Mouse (Mus musculus): Measurements from ENCODE around the gene 4933402D24Rik.
A peak's percentile ranks its signal among the peaks of the same experiment; 100 is the strongest.

Gene 4933402D24Rik

DNA sequence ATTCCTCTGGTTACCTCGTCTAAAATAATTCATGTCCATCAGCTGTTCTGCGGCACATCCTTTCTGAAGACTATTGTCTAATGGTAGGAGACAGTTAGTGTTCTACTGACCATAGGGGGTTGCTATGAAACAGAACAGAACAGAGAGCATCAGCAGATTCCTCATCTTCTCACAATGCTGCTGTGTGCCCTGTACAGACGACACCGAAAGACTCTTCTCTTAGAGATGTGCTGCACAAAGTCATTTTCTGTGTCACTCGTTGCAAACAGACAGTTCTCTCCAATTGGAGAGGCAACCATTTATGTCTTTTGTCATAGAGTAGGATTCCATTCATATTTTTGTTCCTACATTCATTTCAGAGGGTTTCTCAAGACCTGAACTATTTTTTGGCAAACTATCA lies at the start of gene 4933402D24Rik:
4933402D24Rik (minus strand) TSS at position 101 of the 400 bp plus-strand sequence.
- DNase-seq, result no peak

DNA sequence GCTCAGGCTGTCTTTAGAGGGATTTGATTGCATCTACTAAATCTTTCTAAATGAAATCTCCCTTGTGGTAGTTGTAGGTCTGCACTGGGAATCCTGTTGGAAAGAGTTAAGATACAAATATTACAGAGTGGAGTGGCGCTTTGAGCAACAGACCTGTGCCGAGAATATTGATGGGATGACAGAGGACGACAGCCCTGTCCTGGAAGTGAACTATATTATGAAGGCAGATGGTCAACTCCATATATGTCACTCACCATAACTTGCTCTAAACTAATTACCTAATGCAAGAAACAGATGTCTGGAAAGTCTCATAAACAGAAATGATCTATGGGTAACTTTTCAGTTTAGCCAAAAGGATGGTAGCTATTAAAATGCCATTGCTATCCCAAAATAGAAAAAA lies 39.5 kb upstream of the 4933402D24Rik start:
- DNase-seq, result no peak

DNA sequence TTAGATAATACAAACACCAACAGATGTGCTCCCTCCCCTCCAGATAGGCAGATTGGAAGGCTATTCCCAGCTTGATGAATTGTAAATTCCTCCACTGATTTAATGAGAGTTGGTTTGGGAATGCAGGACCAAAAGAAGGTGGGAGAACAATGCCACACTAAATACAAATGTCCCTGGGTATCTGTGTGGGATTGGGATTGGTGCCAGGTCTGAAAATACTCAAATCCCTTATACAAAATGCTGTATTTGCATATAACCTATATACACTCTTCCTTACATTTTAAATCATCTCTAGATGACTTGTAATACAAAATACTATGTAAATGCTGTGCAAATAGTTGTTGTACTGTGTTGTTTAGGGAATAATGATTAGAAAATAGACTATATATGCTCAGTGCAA lies 36.0 kb upstream of the 4933402D24Rik start:
- no peak for DNase-seq

DNA sequence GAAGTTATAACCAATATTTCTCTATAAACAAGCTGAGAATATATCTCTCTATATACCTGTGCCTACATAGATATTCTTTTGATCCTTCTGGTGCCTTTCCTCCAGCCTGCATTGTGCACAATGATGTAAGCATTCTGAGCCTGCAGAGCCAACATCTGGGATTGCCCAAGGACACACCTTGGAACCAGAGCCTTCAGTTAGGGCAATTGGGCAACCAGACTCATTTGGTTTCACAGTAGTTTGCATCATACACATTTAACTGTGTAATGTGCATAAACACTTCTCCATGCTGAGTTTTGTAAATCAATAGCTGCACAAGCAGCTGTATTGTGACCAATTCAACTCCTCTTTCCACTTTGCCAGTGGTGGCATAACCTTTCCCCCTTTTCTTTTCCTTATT lies 25.3 kb upstream of the 4933402D24Rik start:
- no peak for DNase-seq

DNA sequence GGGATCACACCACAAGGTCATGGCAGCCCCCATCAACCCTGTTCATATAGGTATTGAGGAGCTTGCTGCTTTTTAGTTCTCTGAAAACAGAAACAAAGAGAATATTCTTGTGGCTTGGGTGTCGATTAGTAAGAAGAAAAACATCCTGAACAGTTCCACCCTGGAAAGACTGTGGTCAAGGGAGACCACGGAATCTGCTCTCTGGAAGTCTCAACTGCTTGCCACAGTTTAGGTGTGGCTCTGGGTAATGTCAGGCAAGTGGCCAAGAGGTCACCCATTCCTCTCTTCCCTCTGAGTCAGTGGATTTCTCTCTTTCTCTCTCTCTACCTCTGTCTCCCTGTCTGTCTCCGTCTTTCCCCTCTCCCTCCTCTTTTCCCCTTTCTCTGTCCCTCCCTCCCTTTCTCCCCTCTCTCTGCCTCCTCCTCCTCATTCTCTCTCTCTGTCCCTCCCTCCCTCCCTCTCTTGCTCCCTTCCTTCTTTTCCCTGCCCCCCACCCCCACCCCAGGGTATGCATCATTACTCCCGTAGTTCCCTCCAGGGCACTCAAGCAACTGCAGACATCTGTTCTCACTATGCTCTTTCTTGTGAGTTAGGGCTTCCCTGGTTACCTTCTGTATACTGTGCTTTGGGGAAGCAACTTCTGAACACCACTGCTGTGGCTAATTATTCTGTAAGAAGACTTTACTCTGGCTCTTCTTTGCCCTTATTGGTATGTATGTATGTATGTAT lies 8.0 kb upstream of the 4933402D24Rik start:
- DNase-seq, result no peak

DNA sequence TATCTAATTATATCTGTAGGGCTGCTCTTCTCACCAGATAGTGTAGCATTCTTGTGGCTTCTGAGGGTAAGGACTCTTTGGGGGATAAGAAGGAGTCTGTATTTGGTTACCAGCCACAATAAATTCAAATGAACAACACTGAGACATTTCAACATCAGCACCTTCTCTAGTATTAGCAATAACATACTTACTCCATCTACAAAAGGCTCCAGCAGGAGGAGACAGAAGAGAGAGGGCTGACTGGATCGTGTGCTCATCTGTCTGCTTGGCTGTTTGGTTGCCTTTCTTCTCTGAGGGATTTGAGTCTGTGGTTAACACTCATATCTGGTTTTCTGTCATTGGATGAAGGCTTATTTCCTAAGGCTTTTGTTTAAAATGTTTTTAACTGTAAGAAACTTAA lies 7.3 kb upstream of the 4933402D24Rik start:
- no peak for DNase-seq

DNA sequence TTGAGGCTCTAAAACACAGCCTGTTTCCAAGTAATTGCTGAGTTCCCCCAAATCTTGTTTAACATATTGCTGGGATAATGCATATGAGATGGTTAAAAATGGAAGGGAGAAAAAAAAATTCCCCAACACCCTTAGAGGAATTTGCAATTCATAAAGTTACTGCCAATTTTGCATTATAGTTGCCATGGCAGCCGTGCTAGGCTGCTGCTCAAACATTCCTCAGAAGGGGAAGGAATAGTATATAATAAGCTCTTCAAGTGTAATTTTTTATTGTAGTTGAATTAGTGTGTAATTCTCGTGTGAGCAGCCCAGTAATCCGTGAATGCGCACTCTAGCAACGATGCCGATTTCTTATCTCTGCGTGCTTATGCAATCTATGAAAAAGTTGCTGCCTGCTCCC lies 1.2 kb upstream of the 4933402D24Rik start:
- no peak for DNase-seq

DNA sequence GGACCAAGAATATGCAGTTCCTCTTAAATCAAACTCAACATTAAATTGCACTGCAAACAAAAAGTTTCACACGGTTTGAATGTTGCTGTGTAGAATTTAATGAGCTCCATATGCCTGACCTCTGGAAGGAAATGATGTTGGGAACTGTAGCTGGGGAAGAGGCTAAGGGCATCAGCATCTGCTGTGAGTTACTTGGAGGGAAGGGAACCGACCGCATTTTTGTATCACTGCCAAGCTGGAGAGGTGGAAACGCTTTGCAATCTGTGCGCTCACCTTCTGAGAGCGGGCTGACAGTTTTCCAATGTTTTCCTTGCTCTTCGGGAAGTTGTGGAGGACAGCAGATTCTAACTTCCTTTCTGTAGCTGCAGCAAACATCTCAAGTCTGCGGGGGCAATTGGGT lies 955 bp downstream of the 4933402D24Rik start:
- no peak for DNase-seq

DNA sequence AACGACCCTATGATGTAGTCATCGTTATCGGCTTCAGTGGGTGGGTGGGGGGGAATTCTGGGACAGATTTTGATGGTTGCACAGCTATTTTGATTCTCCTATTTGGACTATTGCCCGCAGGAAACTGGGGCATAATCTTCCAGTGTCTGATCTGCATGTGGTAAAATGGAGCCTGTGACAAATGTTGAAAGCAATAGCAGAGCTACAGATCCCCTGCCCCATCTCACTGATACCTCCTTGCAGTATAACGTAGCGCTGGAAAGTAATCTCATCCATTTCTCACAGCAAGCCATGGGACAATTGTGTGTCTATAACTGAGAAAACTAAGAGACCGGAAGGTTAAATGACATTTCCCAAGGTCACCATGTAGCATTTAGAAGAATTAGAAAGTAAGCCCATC lies 4.7 kb downstream of the 4933402D24Rik start:
- DNase-seq, result no peak

DNA sequence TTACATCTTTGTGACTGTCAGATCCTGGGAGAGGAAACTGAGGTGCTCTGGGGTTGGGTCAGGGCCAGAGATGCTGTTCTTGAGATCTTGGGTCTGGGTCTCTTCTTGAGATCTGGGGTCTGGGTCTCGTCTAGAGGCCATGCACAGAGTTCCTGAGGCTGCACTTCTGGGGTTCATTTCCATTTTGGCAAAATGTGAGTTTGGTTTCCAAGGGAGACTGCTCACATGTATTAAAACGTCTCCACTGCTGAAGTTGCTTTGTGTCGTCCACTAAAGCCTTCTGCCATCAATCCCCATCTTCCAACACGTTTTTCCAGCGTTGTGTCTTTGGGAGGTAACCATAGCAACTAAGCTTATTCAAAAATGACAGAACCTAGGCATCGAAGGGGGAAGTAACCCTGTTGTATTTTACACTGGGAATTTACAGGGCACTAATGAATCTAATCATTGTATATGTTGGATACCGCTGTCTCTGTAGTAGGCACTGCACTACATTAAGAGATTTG lies 5.1 kb downstream of the 4933402D24Rik start:
- no peak for DNase-seq

DNA sequence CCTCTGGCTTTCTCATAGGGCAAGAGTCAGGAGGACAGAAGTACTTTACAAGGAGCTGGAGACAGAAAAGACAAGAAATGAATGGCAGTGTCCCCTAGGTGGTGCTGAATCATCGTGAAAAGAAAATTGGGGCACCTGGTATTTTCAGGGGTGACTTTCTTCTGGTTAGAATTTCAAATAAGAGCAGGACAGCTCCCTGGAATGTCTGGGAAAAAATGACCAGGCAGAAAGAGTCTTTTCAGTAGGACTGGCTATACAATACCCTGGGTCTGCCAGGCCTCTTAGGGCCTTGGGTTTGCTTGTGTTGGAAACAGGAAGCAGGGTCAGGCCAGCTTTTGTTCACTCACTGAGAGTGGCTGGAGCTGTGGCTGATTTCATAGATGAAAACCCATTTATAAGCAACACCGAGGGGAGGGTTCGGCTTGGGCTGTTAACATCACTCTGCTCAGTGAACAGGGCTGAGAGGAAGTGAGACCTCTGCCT lies 5.8 kb downstream of the 4933402D24Rik start:
- DNase-seq, result peak; percentile 60

DNA sequence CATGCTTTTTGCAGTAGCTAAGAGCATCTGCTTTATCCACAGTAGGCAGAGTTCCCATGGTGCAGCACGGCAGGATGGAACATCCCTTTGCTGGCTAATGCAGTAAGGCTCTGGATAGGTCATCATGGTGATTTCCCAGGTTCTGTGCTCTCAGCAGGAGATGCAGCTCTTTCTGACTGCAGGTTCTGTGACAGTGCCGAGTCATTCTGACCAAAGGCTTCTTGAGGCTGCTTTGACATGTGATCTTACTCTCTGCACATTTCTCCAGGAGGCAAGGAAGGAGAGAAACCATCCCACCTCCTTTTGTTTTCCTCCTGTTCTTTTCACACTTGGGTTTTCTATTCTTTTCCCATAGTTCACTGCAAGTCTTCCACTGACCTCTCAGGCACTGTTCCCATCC lies 13.1 kb downstream of the 4933402D24Rik start:
- no peak for DNase-seq

DNA sequence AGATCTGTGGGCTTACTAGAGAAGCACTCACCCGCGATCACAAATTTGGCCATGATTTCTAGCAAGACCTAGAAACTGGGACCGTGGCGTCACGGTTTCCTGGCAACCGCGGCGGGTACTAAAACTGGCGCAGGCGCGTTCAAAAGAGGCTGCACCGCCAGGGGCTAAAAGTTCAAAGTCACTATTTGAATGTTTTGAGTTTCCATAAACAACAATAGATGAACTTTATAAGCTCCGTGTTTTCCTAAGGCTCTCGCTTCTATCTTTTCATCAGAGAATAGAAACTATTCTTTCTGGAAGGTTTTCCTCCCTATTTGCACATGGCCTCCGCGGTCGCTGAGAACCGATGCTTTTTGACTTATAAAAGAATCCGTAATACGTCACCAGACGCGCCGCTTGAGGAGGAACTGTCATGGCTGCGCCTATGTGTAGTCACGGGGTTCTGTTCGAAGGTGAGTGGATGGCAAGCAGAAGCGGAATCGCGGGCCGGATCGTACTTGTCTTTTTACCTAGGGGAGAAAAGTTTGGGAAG lies 38.8 kb downstream of the 4933402D24Rik start, which contains the start of the genes Mdh1b and Fastkd2:
Mdh1b (minus strand) TSS at position 79 of the 532 bp plus-strand sequence.
Fastkd2 (plus strand) TSS at position 375 of the 532 bp plus-strand sequence.
- peak; percentile 87 for DNase-seq

DNA sequence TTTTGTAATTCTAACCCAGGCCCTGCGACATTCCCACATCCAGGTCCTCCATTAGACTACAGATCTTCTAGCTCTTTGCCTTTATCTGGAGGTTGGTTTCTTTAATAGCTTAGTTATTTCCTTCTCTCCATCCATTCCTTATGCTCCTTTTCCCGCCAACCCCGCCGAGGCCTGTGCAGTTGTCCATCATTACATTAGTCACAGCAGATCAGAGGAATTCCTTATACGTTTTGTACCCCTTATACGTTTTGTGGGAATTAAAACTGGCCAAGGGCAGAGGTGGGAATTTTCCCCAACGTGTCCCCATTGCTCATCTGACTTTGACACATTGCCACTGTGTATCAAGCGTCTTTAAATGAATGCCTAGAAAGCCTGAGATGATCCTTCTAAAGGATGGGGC lies 39.3 kb downstream of the 4933402D24Rik start:
- no peak for DNase-seq

DNA sequence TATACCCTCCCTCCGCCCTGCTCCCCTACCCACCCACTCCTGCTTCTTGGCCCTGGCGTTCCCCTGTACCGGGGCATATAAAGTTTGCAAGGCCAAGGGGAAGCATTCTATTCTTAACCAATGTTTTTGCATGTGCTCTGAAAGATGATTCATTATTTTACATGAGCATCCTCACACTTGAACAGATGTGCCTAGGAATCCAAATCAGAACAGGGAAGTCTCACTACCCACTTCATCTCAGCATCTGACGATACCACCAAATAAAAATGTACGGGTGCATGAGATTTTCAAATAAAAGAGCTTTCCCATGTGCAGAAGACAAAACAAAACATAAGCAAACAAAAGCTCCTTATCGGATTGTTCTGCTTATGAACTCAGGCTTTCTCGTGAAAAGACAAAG lies 48.9 kb downstream of the 4933402D24Rik start:
- DNase-seq, result no peak

DNA sequence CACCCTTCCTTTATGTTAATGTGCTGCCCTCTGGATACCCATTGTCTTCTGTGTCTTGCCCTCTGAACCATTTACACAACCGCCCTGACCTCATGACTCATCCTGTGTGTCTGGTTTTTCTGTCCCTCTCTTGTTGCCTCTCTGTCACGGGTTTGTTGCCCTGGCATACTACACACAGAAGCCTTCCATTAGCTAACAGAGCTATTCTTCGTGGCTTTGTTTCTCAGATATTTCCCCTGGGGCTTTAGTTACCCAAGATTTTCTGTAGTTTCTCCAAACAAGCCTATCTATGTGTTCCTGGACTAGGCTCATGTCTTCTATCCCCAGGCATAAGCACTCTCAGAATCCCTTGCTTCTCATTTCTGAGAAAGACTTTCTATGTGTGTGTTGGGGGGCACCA lies 60.2 kb downstream of the 4933402D24Rik start:
- no peak for DNase-seq

DNA sequence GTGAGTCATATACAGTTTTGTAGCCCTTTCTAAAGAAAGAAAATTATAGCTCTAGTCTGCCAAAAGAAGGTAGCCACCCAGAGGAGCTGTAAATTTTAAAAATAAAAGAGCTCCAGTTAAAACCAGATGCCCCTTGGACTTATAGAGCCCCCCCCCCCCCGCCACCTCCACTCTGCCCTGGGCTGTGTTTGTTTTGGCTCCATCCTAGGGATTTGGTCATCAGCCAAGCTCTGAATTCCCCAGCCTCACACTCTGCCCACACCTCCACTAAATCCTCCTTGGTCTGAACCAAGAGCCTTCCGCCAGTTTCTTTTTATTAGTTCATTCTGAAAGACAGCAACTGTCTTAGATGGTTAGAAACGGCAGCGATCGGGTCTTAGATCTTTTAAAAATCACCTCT lies 63.3 kb downstream of the 4933402D24Rik start:
- DNase-seq, result no peak

Measured in cerebellum, adult 11-12 months (tissue).